Mouse (Mus musculus): ENCODE results near the gene Ephx4.

GRCm38 (mm10) chr5:107462147-107463076 lies 59.9 kb downstream of the Ephx4 start:
- TF ChIP-seq GATA1 (IDR thresholded peaks at IDR 0.05; ENCODE audit: borderline replicate concordance, low read length): no peak
- no peak for TF ChIP-seq FLI1 (IDR thresholded peaks at IDR 0.05; ENCODE audit: low read length)

Measured in megakaryocyte, embryonic 14.5 days (primary cell).